Mouse (Mus musculus) T-helper 1 cell (primary cell): ENCODE measurements at regions not wholly inside any gene's neighbourhood (a gene's known extent, or its start where the extent isn't known, plus 50 kb on each side); places are given as distances from the start of the nearest gene placed in this dataset.

Source experiments
- in situ Hi-C: fragments of 300-600 bp; cut with MboI, MseI; formaldehyde crosslinking; loops from one replicate; pipeline ENCODE4 v1.15.1; 2025; ENCODE audit warnings: high pct_unique_total_duplicates

GRCm38 (mm10) chr4:32148597-32148996, 90.0 kb upstream of the Bach2 start:
- in situ Hi-C loops: loop anchor here (25.0 kb wide), 1 partner anchor 1439 kb away; no protein-coding TSS in a partner anchor

GRCm38 (mm10) chr4:32149171-32149570, 89.4 kb upstream of the Bach2 start:
- in situ Hi-C loops: loop anchor here (25.0 kb wide), 1 partner anchor 1438 kb away; no protein-coding TSS in a partner anchor

- in situ Hi-C loops: loop anchor here (10.0 kb wide), 1 partner anchor 411 kb away; no protein-coding TSS in a partner anchor
Measured at GRCm38 (mm10) chr4:32153356-32153755, 85.2 kb upstream of the Bach2 start.

GRCm38 (mm10) chr4:32156965-32157364, 81.6 kb upstream of the Bach2 start:
- in situ Hi-C loops: loop anchor here (5.0 to 10.0 kb wide), 2 partner anchors 75 to 408 kb away; no protein-coding TSS in a partner anchor

GRCm38 (mm10) chr4:32158451-32158850, 80.2 kb upstream of the Bach2 start:
- in situ Hi-C loops: loop anchor here (5.0 to 10.0 kb wide), 2 partner anchors 74 to 406 kb away; no protein-coding TSS in a partner anchor

- in situ Hi-C loops: loop anchor here (5.0 to 10.0 kb wide), 2 partner anchors 73 to 406 kb away; no protein-coding TSS in a partner anchor
Measured at GRCm38 (mm10) chr4:32158886-32159285, 79.7 kb upstream of the Bach2 start.

- in situ Hi-C loops: no loop called here
Measured at GRCm38 (mm10) chr4:32160815-32161214, 77.8 kb upstream of the Bach2 start.

GRCm38 (mm10) chr4:32161871-32162656, 76.5 kb upstream of the Bach2 start:
- in situ Hi-C loops: no loop called here

- in situ Hi-C loops: no loop called here
Measured at GRCm38 (mm10) chr4:32162694-32163240, 75.8 kb upstream of the Bach2 start.

GRCm38 (mm10) chr4:32164081-32164641, 74.4 kb upstream of the Bach2 start:
- in situ Hi-C loops: no loop called here

- in situ Hi-C loops: no loop called here
Measured at GRCm38 (mm10) chr4:32164736-32165241, 73.8 kb upstream of the Bach2 start.

GRCm38 (mm10) chr4:32165918-32166528, 72.6 kb upstream of the Bach2 start:
- in situ Hi-C loops: no loop called here

- in situ Hi-C loops: no loop called here
Measured at GRCm38 (mm10) chr4:32167151-32167550, 71.5 kb upstream of the Bach2 start.

GRCm38 (mm10) chr4:32170106-32170459, 68.5 kb upstream of the Bach2 start:
- in situ Hi-C loops: no loop called here

- in situ Hi-C loops: no loop called here
Measured at GRCm38 (mm10) chr4:32170460-32171192, 68.0 kb upstream of the Bach2 start.

- in situ Hi-C loops: no loop called here
Measured at GRCm38 (mm10) chr4:32171291-32171690, 67.3 kb upstream of the Bach2 start.

- in situ Hi-C loops: no loop called here
Measured at GRCm38 (mm10) chr4:32172992-32173391, 65.6 kb upstream of the Bach2 start.

GRCm38 (mm10) chr4:32174771-32175170, 63.8 kb upstream of the Bach2 start:
- in situ Hi-C loops: no loop called here

GRCm38 (mm10) chr4:32175231-32175630, 63.4 kb upstream of the Bach2 start:
- in situ Hi-C loops: no loop called here

GRCm38 (mm10) chr4:32175853-32176448, 62.7 kb upstream of the Bach2 start:
- in situ Hi-C loops: no loop called here
